Mouse (Mus musculus) bone marrow macrophage, adult 2 months (primary cell): ENCODE measurements around the gene Olfr313. TPM values are rescaled to one million over a fixed set of nuclear protein-coding genes. Genes with fewer than 3 reads are reported as not detected.
"Not testable (repeated sequence)": the region's sequence is repeated elsewhere in the genome, so short reads cannot be mapped to it uniquely, and the experiment has no call there.

Source experiments
- H3K27ac ChIP-seq: 2 replicates; pipeline ENCODE4 v1.5.1; 2012; ENCODE audit warnings: low read depth, low read length; ENCODE audit not compliant: insufficient read depth
- H3K4me1 ChIP-seq: 2 replicates; pipeline ENCODE4 v1.6.1; 2012; ENCODE audit warnings: low read length; ENCODE audit not compliant: control insufficient read depth, insufficient read depth
- H3K4me3 ChIP-seq: 2 replicates; pipeline ENCODE4 v1.5.1; 2012; ENCODE audit warnings: mild to moderate bottlenecking, low read length, moderate library complexity; ENCODE audit not compliant: insufficient read depth
- CTCF ChIP-seq: IDR thresholded peaks from 2 replicates; pipeline ENCODE4 v1.5.1; 2012; ENCODE audit warnings: low read depth, mild to moderate bottlenecking, low read length, moderate library complexity
- POLR2A ChIP-seq: IDR thresholded peaks from 2 replicates; pipeline ENCODE4 v1.6.1; 2012; ENCODE audit warnings: mild to moderate bottlenecking, low read depth, low read length, borderline replicate concordance
- polyA plus RNA-seq: library from polyadenylated mRNA; stranded (reverse); fragments of >200 nt; gene quantifications from 2 replicates; pipeline ENCODE4 v1.2.4, GENCODE M21; 2012; ENCODE audit not compliant: missing spikeins, insufficient read depth, insufficient read length

Olfr313 gene
- polyA plus RNA-seq, 1 experiment: not detected

GRCm38 (mm10) chr11:58799747-58800146, 15.1 kb upstream of the Olfr313 start:
- H3K4me3 ChIP-seq: no peak overlapping the region
- TF ChIP-seq POLR2A (no peak), CTCF (no peak)
- no peaks in the 10 kb centered on the region for H3K4me1 ChIP-seq
- H3K27ac ChIP-seq: no peak overlapping the region

GRCm38 (mm10) chr11:58801558-58802228, 13.1 kb upstream of the Olfr313 start, which contains the start of gene Fam183b:
Gene Fam183b (minus strand): TSS chr11:58801960.
- no peaks in the 10 kb centered on the region for H3K4me1 ChIP-seq
- TF ChIP-seq CTCF (no peak), POLR2A (no peak)
- H3K4me3 ChIP-seq: peak within 1 kb of the TSS; percentile 15
- H3K27ac ChIP-seq: no peak within 1 kb of the TSS

- Histone ChIP-seq H3K4me1 (no peaks in the 10 kb centered on the region), H3K27ac (no peak overlapping the region), H3K4me3 (no peak overlapping the region)
- TF ChIP-seq CTCF (no peak), POLR2A (no peak)
Measured at GRCm38 (mm10) chr11:58803871-58804270, 10.9 kb upstream of the Olfr313 start.

- no peak overlapping the region for H3K27ac ChIP-seq
- TF ChIP-seq CTCF (no peak), POLR2A (no peak)
- no peaks in the 10 kb centered on the region for H3K4me1 ChIP-seq
- no peak overlapping the region for H3K4me3 ChIP-seq
Measured at GRCm38 (mm10) chr11:58804393-58804792, 10.4 kb upstream of the Olfr313 start.

- Histone ChIP-seq H3K4me3 (no peak overlapping the region), H3K27ac (no peak overlapping the region), H3K4me1 (no peaks in the 10 kb centered on the region)
- TF ChIP-seq CTCF (no peak), POLR2A (no peak)
Measured at GRCm38 (mm10) chr11:58812001-58812400, 2.8 kb upstream of the Olfr313 start.

GRCm38 (mm10) chr11:58815676-58816075, 876 bp downstream of the Olfr313 start:
- TF ChIP-seq POLR2A (no peak), CTCF (no peak)
- H3K4me1 ChIP-seq: no peaks in the 10 kb centered on the region

GRCm38 (mm10) chr11:58828937-58829336, 14.1 kb downstream of the Olfr313 start, which contains the start of gene Olfr312:
Gene Olfr312 (plus strand): TSS chr11:58829237.
- not testable (repeated sequence) for H3K27ac ChIP-seq, H3K4me1 ChIP-seq, H3K4me3 ChIP-seq

More at GRCm38 (mm10) chr11:58815676-58816075, 876 bp downstream of the Olfr313 start:
- no peak overlapping the region for H3K4me3 ChIP-seq
- H3K27ac ChIP-seq: no peak overlapping the region

GRCm38 (mm10) chr11:58829764-58830163, 15.0 kb downstream of the Olfr313 start:
- Histone ChIP-seq H3K4me3 (no peak overlapping the region), H3K27ac (no peak overlapping the region), H3K4me1 (no peaks in the 10 kb centered on the region)
- TF ChIP-seq POLR2A: no peak
- TF ChIP-seq CTCF: no peak

- not testable (repeated sequence) for H3K4me1 ChIP-seq, H3K4me3 ChIP-seq, H3K27ac ChIP-seq
Measured at GRCm38 (mm10) chr11:58832541-58832940, 17.7 kb downstream of the Olfr313 start.

GRCm38 (mm10) chr11:58838951-58839350, 24.2 kb downstream of the Olfr313 start, which contains the start of gene Olfr311:
Gene Olfr311 (plus strand): TSS chr11:58839251.
- H3K4me3 ChIP-seq, H3K4me1 ChIP-seq, H3K27ac ChIP-seq: not testable (repeated sequence)
